Mouse (Mus musculus): ENCODE data around the gene Calcoco2.
A peak's percentile ranks its signal among the peaks of the same experiment; 100 is the strongest.

Gene Calcoco2

DNA sequence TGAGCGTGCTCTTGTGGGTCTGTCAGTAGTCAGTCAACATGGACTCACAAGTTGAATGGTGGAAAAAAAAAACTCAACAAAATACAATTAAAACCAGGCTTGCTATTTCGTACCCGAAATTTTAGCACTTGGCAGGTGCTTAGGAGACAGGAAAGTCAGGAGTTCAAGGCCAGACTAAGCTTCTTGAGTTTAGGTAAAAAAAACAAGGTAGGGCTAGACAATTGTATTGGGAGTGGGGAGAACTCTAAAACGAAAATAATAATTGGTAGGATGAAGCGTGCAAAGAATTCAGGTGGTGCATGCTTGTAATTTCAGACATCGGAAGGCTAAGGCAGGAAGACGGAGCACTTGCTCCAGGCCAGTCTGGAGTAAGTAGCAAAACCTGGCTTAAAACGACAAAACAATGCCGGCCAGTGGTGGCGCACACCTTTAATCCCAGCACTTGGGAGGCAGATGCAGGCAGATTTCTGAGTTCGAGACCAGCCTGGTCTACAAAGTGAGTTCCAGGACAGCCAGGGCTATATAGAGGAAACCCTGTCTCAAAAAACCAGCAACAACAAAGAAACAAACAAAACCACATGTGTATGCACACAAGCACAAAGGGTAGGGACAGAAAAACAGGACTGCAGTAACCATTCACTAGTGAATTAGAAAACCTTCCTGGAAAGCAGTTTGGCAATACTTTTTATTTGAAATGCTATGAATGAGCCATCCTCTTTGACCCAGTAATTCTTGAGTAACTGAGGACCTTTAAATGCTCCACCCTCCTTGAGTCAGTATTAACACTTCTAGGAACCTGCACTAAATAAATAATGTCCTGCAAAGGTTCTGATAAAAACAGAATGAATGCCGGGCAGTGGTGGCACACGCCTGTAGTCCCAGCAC, 35.3 kb downstream of the Calcoco2 start:
- DNase-seq, result peak; percentile 90

DNA sequence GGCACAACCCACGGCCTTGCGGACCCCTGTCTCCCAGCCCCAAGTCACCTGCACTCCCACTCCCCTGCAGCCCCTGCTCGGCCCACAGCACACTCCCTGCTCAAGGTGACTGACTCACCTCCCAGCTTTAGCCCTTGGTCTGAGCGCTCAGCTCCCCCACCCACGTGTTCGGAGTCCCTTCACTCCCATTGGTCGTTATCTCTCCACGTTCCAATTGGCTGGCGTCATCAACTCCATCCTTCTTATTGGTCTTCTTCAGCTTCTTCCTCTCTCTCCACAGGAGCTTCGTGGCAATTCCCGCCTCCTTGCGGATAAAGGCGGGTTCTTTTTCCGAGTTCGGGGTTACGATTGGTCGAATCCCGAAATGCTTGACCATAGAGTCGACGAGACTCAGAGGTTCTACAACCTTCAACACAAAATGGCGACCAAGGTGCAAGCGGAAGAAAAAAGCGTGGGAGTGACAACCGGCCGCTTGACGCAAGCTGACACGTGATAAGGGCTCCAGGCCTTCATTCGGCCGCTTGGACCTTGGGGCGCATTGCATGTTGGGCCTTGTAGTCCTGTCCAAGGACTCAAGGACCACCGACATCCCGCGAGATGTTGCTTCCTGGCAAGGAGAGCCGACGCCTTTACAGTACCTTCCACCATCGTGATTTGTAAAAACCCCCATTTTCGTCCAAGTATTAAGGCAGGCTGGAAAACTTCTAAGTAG, 36.1 kb downstream of the Calcoco2 start, which contains the start of gene Atp5g1:
TSS of gene Atp5g1 (minus strand) at position 162 of the 712 bp plus-strand sequence.
- peak; percentile 100 for DNase-seq

DNA sequence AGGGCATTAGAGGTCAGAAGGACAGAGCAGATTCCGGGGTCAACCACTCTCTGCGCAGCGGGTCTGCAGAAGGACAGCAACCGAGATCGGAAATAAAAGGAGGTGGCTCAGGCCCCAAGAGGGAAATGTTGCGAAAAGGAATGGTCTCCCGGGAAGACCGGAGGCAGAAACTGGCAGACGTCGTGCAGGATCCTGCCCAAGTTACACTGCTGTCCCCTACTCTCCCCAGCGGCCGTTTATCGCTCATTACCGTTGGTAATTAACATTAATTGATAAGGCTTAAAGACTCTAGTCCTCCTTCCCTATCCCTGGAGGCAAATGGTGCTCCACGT, 36.6 kb downstream of the Calcoco2 start:
- DNase-seq, result no peak

DNA sequence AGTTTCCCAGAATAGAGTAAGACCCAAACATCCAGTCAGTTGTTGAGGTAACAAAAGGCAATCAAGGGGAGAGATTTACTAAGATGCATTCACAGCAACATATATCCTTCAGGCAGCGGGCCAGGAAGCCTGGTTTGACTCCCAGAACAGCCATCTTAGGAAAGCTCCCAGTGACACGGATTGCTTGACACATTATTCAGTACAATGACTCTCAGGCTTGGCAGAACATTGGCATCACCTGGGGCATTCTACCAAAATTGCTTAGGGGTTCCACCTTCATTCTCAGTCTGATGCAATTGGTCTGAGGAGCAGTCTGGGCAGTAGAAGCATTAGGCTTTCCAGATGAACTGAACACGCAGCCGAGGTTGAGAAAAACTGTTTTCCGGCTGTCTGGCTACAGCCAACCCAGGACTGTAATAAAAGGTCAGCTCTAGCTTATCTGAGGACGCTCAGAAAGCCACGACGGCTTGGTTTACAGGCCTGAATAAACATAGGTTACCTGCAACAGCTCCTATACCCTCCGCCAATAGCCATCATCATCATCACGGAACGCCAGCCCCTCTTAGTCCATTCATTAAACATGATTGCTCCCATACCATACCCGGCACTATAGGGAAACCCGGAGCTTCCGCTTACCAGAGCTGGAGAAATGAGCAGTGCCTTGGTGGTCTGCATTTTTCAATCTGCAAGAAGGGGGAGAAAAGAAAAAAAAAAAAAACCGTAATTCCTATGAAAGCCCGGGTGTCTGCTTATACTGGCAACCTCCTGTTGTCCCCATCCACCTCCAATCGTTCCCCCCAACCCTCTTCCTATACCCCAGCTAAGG, 37.2 kb downstream of the Calcoco2 start:
- DNase-seq, result peak; percentile 90

DNA sequence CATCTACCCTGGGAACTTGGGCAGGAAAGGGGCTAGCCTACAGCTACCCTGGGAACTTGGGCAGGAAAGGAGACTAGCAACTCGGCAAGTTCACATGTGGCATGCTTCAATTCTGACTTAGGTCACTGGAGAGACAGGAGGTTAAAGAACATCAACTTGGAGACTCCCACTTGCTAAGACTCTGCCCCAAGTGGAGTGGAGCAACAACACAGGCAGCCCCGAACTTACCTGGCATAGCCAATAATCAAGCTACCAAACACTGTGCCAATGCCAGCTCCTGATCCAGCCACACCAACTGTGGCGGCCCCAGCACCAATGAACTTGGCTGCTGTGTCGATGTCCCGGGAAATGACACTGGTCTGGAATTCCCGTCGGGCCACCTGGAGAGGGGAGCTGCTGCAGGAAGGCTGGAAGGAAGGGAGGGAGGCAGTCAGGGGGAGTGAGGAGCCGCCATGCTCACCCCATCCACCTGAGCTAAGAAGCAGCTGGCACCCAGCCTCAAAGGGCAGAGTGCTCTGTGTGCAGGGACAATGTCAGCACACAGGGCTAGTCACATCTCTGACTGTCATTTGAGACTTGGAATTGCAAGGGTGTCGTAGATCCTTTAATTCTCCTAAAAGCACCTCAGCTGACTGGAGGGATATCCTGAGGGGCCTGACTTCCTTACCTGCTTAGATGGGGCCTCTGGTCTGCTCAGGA, 38.3 kb downstream of the Calcoco2 start:
- no peak for DNase-seq

DNA sequence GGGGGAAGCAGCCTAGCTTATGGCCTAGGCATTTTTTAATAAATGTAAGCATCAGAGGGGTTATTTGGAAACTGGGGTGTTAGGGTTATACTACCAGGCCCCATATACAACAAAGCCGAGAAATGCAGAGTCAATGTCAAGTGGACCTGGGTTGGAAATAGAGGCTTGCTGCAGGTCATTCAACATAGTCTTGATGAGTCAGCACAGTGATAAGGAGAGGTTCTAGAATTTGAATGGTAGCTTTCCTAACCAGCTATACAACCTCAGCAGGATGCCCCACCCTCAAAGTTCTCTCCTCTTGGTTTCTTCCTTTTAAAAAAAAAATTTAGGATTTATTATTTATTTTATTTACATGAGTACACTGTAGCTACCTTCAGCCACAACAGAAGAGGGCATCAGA, 40.8 kb downstream of the Calcoco2 start:
- DNase-seq, result no peak

DNA sequence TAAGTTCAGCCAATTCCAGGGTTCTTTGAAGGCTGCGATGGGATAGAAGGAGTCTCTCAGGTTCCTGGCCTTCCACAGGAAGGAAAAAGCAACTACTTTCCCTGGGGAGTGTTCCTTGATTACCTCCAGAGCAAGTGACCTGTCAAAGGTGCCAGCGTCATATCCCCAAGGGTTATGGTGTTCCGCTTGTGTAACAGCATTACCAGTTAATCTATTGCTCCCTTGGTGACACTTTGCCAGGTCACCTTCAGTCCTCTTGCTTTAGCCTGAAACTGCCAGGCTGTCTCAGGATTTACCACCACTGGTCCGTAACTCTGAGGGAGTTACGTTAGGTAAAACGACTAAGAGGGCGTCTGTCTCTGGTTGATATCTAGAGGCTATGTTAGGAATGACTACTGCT, 41.4 kb downstream of the Calcoco2 start:
- no peak for DNase-seq

DNA sequence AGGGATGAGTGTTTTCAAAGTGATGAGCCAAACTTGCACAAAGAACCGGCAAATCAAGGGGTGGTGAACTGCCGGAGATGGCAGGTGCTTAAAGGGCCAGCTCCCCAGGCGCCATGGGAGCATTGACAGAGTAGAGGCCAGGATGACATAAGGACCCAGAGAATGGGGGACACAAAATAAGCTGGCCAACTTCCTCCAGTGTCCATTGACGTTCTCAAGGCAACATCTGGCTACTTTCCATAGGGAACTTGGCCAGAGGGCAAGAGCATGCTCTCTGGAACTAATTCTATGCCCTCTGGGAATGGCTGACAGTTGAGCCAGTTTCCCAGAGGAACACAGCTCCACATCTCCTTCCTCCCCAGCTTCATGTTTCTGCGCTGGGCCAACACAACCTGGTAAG, 43.5 kb downstream of the Calcoco2 start:
- peak; percentile 94 for DNase-seq

DNA sequence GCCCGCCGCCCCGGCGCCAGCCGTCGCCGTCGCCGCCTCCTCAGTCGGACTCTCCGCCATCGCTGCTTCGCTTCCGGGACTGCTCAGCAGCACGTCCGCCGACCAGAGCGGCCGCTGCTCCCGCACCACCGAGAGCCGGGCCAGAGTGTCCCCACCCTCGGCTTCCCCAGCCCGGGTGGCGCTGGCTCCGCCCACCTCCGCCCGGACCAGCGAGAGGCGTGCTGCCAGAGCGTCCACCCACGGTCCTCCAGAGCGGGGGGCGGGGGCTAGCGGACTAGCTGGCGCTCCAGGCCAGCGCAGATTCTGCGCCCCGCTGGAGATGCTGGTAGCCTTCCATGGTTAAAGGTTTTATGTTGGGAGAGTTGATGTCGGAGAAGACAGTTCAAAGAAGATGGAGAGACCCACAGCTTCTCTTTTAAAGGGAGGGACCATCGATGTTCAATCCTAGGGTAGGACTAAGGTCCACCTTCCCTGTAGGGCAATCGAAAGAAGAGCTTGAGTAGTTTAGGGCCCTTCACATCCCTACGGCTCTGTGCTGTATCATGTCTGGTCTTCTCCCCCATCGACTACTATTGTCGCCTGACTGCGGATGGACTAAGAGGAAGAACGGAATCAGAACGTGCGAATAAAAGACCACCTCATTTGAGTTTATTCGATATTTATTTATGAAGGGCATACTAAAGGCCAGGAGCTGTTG, 46.4 kb downstream of the Calcoco2 start, which contains the start of gene Ube2z:
TSS of gene Ube2z (minus strand) at position 174 of the 697 bp plus-strand sequence.
- peak; percentile 100 for DNase-seq

DNA sequence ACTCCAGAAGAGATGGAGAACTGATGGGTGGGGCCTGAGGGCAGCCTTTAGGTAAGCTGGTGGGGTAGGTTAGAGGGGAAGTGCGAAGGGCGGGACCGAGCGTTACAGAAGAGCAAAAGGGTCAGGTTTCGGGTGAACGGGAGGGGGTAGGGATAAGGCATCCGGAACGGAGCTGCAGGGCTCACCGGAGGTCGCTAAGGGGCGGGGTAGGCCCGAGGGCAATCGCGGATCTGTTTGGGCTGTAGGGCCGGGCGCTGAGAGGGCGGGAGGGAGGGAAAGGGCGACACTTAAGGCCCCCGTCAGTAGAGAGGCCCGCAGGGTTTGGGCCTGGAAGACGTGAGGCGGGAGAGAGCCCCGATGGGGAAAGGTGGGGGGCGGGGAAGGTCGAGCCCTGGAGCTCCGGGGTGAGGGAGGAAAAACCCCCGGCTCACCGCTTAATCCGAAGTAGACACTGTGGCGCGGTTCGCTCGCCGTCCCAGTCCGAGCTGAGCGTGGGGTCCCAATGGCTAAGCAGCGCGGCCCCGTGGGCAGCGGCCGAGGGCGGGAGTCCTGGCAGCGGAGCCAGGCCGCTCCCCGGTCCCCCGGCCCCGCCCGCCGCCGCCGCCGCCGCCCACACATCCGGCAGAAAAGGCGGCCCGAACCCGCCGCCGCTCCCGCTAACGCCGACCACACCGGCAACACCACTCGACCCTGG, 47.1 kb downstream of the Calcoco2 start:
- peak; percentile 96 for DNase-seq

DNA sequence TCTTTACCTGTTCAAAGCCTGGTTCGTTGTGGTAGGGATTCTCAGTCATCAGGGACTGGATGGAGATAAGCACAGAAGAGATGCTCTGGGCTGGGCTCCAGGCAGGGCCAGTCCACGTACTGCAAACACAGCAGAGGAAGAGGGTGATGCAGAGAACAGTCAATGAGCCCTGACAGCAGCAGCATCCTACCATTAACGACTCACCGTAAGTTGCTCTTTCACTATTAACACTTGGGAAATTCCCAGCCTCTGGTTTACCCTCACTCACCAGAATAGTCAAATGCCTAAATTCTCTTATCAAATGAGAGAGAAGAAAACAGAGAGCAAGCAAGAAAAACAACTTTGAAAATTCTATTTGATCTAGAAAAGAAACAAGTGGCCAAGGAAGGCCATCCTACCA, 53.5 kb downstream of the Calcoco2 start:
- no peak for DNase-seq

DNA sequence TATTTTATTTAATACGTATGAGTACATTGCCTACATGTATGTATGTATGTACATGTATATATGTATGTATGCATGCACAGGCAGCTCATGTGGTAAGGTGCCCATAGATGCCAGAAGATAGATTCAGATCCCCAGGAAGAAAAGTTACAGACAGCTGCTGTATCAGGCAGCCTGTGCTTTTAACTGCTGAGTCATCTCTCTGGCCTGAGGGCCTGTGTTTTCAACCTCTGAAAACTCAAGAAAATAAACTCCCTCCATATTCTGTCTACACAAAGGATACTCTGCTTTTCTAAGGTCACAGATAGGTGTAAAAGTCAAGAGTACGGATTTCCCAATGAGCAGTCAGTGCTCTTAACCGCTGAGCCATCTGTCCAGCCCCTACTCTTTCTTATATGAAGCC, 60.9 kb downstream of the Calcoco2 start:
- no peak for DNase-seq

DNA sequence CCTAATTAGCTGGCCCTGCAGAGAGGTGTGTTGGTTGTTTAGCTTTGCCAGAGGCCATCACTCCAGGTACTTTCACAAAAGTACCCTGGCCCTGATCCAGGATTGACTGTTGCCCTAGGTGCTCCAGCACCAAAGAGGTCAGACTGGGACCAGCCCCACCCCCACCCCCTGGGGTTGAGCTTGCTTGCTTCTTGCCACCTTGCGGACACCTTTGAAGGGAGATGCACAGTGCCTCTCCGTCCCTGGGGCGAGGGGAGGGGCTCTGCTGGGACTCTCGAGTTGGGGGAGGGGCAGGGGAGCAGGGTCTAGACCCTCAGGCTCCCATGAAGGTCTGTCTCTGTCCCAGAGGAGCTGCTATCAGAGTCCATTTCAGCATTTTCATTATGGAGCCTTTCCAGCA, 61.8 kb downstream of the Calcoco2 start:
- no peak for DNase-seq

All from heart, adult 11 months (tissue).